In genomic region chr3:140059102-140059501, GRCm38 (mm10) we compare ENCODE assay signal across 22 mouse cellular contexts.
DNase-seq lines count a peak whose midpoint lies in the region; ATAC-seq and TF ChIP-seq lines count a peak whose summit lies in the region.
"Had no signal": no experiment of that assay in that cellular context is flagged by ENCODE, and none has a peak within 500 bp of the region (broad histone marks: within the 10 kb centered on the region; RNA-seq: fewer than 3 reads in every experiment).

No protein-coding gene starts in this region.

- no peaks in the 10 kb centered on the region for H3K79me2 ChIP-seq in CH12.LX (replicated peaks; ENCODE audit: control insufficient read depth, extremely low read depth, insufficient read depth, poor library complexity, severe bottlenecking)

- no peaks in the 10 kb centered on the region for H3K36me3 ChIP-seq in forebrain, embryonic 15.5 days
- no peaks in the 10 kb centered on the region for H3K36me3 ChIP-seq in forebrain, postnatal 0 days (ENCODE audit: insufficient read depth)
- H3K36me3 ChIP-seq in CH12.LX (replicated peaks in 1 of 2; ENCODE audit: control insufficient read depth in 1 of 2, insufficient read depth in 1 of 2, low read length in 1 of 2), result no peaks in the 10 kb centered on the region
- H3K36me3 ChIP-seq: embryonic facial prominence, embryonic 13.5 days; embryonic facial prominence, embryonic 15.5 days; forebrain, embryonic 10.5 days; G1E had no signal

- no peak for TF ChIP-seq CTCF in forebrain, postnatal 0 days (IDR thresholded peaks at IDR 0.05; ENCODE audit: low read depth)
- no peak for TF ChIP-seq CTCF in CH12.LX (conservative IDR thresholded peaks at IDR 0.05 in 1 of 2, IDR thresholded peaks at IDR 0.05 in 1 of 2; ENCODE audit: low read depth in 2 of 2, low read length in 2 of 2)
- TF ChIP-seq CTCF in brain, embryonic 14.5 days (IDR thresholded peaks at IDR 0.05; ENCODE audit: borderline replicate concordance, extremely low read depth, insufficient read depth, insufficient read length), result no peak

- dilution Hi-C loops in CH12.LX (cut with MboI; ENCODE audit: extremely low pct_ligation_motif_present, extremely low pct_unique_long_range_greater_than_20kb, low sequenced_read_pairs), result no loop called here

- no peak for TF ChIP-seq POLR2A in CH12.LX (IDR thresholded peaks at IDR 0.05; ENCODE audit: low read depth, low read length)
- no peak for TF ChIP-seq POLR2A in brain, embryonic 14.5 days (IDR thresholded peaks at IDR 0.05; ENCODE audit: borderline replicate concordance, extremely low read depth, insufficient read depth, insufficient read length, poor library complexity, severe bottlenecking)

- in situ Hi-C loops in CH12.LX (cut with MboI; ENCODE audit: low pct_ligation_motif_present, low pct_unique_long_range_greater_than_20kb, low sequenced_read_pairs), result no loop called here

- WGBS in forebrain, embryonic 15.5 days, result 57% methylated on average over 3 of the region's 3 CpGs
- 55% methylated on average over 3 of the region's 3 CpGs for WGBS in forebrain, postnatal 0 days

- no peak for TF ChIP-seq EP300 in CH12.LX (IDR thresholded peaks at IDR 0.05; ENCODE audit: low read length)

- H3K4me3 ChIP-seq in forebrain, embryonic 15.5 days, result no peak overlapping the region
- H3K4me3 ChIP-seq in forebrain, postnatal 0 days (ENCODE audit: low read depth, low read length), result no peak overlapping the region
- H3K4me3 ChIP-seq in CH12.LX (replicated peaks in 1 of 3; ENCODE audit: low read depth in 2 of 3, low read length in 2 of 3, poor library complexity in 1 of 3), result no peak overlapping the region
- H3K4me3 ChIP-seq: embryonic facial prominence, embryonic 13.5 days; embryonic facial prominence, embryonic 15.5 days; erythroblast, embryonic 14.5 days; forebrain, embryonic 10.5 days had no signal

- no peak overlapping the region for H3K27ac ChIP-seq in forebrain, embryonic 15.5 days (replicated peaks)
- no peak overlapping the region for H3K27ac ChIP-seq in forebrain, postnatal 0 days (ENCODE audit: low read depth, low read length)
- peak overlapping the region; percentile 72; the same call in 1 of the 2 replicates for H3K27ac ChIP-seq in CH12.LX (ENCODE audit: insufficient read depth, low read depth)
- H3K27ac ChIP-seq: embryonic facial prominence, embryonic 13.5 days; embryonic facial prominence, embryonic 15.5 days; forebrain, embryonic 10.5 days had no signal

- DNase-seq in forebrain, postnatal 0 days, result no peak
- no peak for DNase-seq in CH12.LX (ENCODE audit: extremely low read depth)
- DNase-seq in brain, embryonic 14.5 days (ENCODE audit: low read depth), result peak; percentile 48
- DNase-seq: adrenal gland, adult 8-10 months; adrenal gland, postnatal 14 days; adrenal gland, postnatal 36 days; cerebellum, adult 11 months; cerebellum, adult 18-20 months; cerebellum, adult 8-10 months; cerebellum, adult 9-11 months; cerebellum, postnatal 14 days; cerebellum, postnatal 36 days; embryo, embryonic 11 days had no signal

- no peak overlapping the region for H3K9ac ChIP-seq in forebrain, embryonic 15.5 days (replicated peaks)
- no peak overlapping the region for H3K9ac ChIP-seq in forebrain, postnatal 0 days
- peak overlapping the region; percentile 57 for H3K9ac ChIP-seq in CH12.LX (ENCODE audit: insufficient read depth, low read depth)
- H3K9ac ChIP-seq: embryonic facial prominence, embryonic 13.5 days; embryonic facial prominence, embryonic 15.5 days had no signal

- TF ChIP-seq RAD21 in CH12.LX (IDR thresholded peaks at IDR 0.05; ENCODE audit: low read depth, low read length), result no peak

- H3K27me3 ChIP-seq in forebrain, embryonic 15.5 days, result no peaks in the 10 kb centered on the region
- H3K27me3 ChIP-seq in forebrain, postnatal 0 days (ENCODE audit: insufficient read depth, low read length), result no peaks in the 10 kb centered on the region
- no peaks in the 10 kb centered on the region for H3K27me3 ChIP-seq in CH12.LX (replicated peaks)
- H3K27me3 ChIP-seq: embryonic facial prominence, embryonic 13.5 days; embryonic facial prominence, embryonic 15.5 days; Patski had no signal

- H3K4me2 ChIP-seq in forebrain, embryonic 15.5 days (replicated peaks), result no peak overlapping the region
- no peak overlapping the region for H3K4me2 ChIP-seq in forebrain, postnatal 0 days (ENCODE audit: low read depth)
- H3K4me2 ChIP-seq in CH12.LX (ENCODE audit: insufficient read depth, low read depth, poor library complexity, severe bottlenecking), result peak overlapping the region; percentile 55; the same call in 1 of the 2 replicates
- H3K4me2 ChIP-seq: embryonic facial prominence, embryonic 13.5 days; embryonic facial prominence, embryonic 15.5 days had no signal

- no peaks in the 10 kb centered on the region for H3K4me1 ChIP-seq in forebrain, embryonic 15.5 days
- H3K4me1 ChIP-seq in forebrain, postnatal 0 days (ENCODE audit: insufficient read depth), result no peaks in the 10 kb centered on the region
- peaks cover 21 to 52% of the 10 kb centered on the region in 2 experiments for H3K4me1 ChIP-seq in CH12.LX (ENCODE audit: control insufficient read depth in 1 of 2, insufficient read depth in 2 of 2)
- H3K4me1 ChIP-seq: embryonic facial prominence, embryonic 13.5 days; embryonic facial prominence, embryonic 15.5 days; forebrain, embryonic 10.5 days had no signal

- peak; percentile 57; the same call in 1 of the 2 replicates for ATAC-seq in forebrain, embryonic 15.5 days (replicated peaks)
- ATAC-seq in forebrain, postnatal 0 days, result no peak
- ATAC-seq in inflammation-experienced regulatory T-cells, adult 6 months, result no peak
- ATAC-seq: activated CD4-positive, CD25-positive, alpha-beta regulatory T cell, adult 4 months; Patski had no signal

- H3K9me3 ChIP-seq in forebrain, embryonic 15.5 days, result no peaks in the 10 kb centered on the region
- no peaks in the 10 kb centered on the region for H3K9me3 ChIP-seq in forebrain, postnatal 0 days (ENCODE audit: low read length)
- H3K9me3 ChIP-seq in CH12.LX (replicated peaks; ENCODE audit: low read length), result no peaks in the 10 kb centered on the region
- H3K9me3 ChIP-seq: embryonic facial prominence, embryonic 13.5 days; embryonic facial prominence, embryonic 15.5 days; forebrain, embryonic 10.5 days; G1E had no signal

TF ChIP-seq in CH12.LX, 34 proteins besides CTCF, POLR2A, EP300 and RAD21:
- TF ChIP-seq HCFC1 (IDR thresholded peaks at IDR 0.05; ENCODE audit: low read depth, low read length) (no peak), E2F4 (IDR thresholded peaks at IDR 0.05; ENCODE audit: insufficient replicate concordance, low read depth, low read length) (0 out of 2 replicates have a peak, but pooled peaks have one; percentile 13)
TF ChIP-seq in CH12.LX: peak in this region for 1.
